Mouse (Mus musculus): ENCODE data around the gene Fam187b.
"Not testable (repeated sequence)": the region's sequence is repeated elsewhere in the genome, so short reads cannot be mapped to it uniquely, and the experiment has no call there.

Gene Fam187b

DNA sequence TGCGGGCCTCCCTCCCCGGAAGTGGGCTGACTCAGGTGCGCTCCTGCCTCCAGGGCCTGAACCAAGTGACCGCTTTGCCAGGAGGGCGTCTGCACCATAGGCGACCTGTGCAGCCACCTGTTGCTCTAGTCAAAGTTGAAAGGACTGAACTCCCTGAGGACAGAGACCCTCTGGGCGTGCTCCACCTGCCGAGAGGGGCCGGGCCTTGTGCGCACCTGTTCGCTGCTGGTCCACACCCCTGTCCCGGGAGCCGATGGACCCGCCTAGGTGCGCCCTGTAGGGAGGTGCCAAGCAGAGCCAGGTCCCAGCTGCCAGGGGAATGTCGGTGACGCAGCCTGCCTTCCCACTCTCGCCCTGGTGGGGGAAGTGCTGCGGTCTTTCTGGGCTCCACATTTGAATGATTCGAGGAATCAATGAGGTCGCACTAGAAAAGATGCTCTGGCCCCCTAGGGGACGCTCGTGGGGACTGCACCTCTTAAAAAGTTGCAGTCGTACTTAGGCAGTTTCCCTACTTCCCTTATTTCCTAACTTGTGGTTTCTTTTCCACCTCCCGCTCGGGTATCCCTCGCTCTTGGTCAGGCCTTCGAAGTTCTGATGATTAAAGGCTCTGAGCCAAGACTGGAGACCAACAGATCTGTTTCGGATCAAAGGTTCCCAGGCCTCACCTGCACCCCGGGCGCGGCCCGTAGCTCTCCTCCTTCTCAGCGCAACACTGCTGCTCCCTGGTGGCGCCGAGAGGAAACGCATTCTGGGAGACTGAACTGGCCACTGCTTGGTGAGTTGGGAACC is at the start of gene Fam187b:
Gene Fam187b, plus strand, starts transcription at position 290 of the 789 bp plus-strand sequence.
- peak; percentile 88 for DNase-seq

GRCm38 (mm10) chr7:30924071-30924470 is 49.5 kb upstream of the Fam187b start:
- no peak for DNase-seq

DNA sequence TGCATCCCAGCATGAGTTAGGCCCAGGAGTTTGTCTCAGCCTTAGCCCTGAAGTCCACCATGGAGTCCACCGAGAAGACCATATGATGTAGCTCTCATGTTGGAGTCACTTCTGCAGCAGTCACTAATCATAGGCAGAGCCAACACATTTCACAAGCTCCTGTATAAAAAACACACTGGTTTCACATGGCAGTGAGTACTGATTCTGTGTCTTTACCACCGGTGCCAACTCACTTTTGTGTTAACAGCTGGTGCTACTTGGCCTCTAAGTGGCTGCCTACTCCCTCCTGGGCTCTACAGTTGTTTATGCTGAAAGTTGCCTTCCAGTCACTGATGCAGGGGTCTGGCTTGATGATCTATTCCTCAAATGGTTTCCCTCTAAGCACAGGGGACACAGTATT is 49.0 kb upstream of the Fam187b start, which contains the start of gene Hamp2:
Gene Hamp2, minus strand, starts transcription at position 101 of the 400 bp plus-strand sequence.
- DNase-seq = not testable (repeated sequence)

DNA sequence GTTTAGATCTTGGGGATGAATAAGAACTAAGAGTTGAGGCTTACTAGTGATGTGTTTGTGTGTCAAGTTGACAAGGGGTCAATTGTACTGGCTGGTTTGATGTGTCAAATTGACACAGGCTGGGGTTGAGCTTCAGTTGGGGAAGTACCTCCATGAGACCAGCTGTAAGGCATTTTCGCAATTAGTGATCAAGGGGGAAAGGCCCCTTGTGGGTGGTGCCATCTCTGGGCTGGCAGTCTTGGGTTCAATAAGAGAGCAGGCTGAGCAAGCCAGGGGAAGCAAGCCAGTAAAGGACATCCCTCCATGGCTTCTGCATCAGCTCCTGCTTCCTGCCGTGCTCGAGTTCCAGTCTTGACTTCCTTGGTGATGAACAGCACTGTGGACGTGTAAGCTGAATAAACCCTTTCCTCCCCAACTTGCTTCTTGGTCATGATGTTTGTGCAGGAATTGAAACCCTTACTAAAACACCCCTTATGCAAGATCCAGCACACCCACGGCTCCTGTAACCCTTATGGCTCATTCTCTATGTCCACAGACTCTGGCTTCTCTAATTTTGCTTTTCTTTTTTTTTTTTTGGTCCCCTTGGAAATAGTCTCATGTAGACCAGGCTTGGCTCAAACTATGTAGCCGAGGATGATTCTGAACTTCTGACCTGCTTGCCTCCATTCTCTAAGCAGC is 38.0 kb upstream of the Fam187b start:
- DNase-seq = not testable (repeated sequence)

DNA sequence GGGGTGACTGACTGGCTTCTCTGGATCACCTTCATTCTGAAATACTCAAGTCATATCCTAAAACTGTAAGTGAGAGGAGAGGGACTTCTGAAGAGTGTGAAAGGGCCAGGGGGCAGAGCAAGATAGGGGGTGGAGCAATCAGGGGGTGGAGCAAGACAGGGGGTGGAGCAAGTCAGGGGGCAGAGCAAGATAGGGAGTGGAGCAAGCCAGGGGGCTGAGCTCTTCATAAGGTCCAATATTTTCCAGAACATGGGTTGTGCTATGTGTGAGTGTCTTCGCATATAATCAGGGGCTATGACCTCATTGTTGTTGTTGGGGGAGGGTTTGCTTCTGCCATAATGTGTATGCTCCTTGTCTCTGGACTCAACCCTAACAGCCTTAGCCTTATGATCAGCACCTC is 33.5 kb upstream of the Fam187b start:
- DNase-seq = not testable (repeated sequence)

GRCm38 (mm10) chr7:30942365-30942764 is 31.2 kb upstream of the Fam187b start:
- not testable (repeated sequence) for DNase-seq

DNA sequence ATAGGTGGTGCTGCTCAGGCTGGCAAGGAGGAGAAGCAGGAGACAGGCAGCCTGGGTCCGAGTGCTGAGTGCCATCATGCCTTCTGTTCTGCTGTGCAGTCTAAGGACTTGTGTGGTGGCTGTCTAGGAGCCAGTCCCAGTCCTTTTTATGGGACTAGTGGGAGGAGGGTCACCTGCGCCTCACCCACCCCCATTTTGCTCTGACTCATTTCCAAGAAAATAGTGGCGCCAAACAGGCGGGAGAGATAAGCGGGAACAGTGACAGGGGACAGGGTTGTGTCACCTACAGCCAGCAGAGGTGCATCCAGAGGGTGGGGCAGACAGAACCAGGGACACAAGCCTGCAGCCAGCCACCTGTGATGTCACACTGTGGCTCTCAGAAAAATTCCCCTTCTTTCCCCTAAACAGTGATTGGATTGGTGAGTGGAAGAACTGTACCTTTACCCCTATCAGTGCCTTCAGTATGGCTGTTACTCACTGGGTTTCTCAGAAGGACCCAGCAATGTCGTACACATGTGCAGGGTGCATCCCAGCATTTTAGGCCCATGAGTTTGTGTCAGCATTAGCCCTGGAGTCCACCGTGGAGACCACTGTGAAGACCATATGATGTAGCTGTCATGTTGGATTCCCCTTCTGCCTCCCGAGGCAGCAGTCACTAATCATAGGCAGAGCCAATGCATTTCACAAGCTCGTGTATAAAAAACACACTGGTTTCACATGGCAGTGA is 29.5 kb upstream of the Fam187b start, which contains the start of gene Hamp:
Gene Hamp, minus strand, starts transcription at position 124 of the 727 bp plus-strand sequence.
- DNase-seq = no peak

DNA sequence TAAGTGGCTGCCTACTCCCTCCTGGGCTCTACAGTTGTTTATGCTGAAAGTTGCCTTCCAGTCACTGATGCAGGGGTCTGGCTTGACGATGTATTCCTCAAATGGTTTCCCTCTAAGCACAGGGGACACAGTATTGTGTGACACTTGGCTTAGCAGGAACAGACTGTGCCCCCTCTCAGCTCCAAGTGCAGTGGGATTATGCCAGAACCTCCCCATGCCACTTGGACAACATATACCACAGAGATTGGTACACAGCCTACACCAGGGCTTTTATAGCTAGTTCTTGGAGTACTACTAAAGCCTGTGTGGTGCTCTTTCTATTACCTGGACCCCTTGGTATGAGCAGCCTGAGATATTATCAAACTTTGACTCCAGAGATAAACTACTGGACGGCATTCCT is 28.9 kb upstream of the Fam187b start:
- DNase-seq = not testable (repeated sequence)

DNA sequence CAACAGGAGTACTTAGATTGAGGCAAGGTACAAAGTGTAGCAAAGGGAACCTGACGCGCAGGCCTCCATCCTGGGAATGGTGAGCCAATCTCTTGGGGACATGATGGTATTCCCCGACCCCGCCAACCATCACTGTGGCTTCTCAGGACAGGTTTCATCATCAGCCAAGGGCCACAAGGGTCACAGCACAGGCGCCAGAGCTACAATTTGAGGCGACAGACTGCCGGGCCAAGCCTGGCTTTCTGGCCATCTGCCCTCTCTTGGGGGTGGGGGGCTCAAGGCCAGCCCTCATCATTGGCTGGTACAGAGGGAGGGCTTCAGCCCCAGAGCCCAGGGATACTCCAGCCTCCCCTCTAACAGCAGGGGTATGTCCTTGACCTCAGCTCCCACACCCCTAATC is 28.1 kb upstream of the Fam187b start:
- DNase-seq = not testable (repeated sequence)

DNA sequence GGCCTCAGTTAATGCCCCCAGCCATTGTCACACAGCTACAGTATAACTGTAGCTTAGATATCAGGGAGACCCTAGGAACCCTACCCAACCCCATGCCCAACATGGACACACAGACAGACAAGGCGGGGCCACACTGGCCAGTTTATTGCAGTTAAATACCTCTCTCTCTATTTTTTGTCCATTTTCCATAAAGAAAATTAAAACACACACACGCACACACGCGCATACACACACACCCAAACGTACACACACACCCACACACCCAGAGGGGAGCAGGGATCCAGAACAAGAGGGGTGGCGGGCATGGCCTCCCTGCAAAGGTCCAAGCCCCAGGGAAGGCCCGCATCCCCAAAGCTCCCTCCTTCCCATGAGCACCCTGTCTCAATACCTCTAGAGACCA is 27.7 kb upstream of the Fam187b start:
- DNase-seq = no peak

GRCm38 (mm10) chr7:30949902-30950301 is 23.7 kb upstream of the Fam187b start:
- not testable (repeated sequence) for DNase-seq

DNA sequence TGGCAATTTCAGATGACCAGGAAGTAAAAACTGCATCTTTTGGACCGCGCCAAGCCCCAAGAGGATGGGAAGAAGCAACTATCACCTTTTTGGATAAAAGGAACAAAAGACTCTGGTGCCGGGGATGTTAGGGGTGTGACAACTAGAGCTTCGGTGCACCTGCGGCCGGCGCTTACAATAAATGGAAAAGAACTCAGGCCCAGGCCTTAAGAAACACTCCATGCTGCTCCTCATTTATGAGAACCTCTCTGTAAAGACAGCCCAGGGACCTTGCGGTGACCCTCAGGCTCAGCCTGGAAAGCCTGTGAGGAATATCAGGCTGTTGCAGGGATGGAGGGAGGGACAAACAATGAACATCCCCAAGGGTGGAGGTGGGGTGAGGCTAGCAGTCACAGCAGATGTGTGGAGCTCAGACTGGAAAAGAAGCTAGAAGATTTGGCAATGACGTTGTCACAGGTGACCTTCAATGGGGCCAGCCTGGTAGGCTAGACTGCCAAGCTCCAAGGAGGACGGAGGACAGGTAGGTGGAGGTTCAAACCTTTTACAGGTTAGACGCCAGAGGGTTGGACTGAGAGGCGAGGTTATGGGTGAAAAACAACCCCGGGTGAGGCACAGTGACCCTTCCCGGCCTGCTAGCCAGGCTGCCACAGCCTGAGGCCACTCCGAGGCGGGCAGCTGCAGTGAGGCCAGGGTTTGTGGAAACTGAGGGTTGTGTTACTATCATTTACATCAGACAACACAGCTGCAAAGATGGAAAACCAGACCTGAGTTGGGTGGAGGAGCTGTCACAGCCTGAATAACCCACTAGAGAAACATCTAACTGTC is 20.9 kb upstream of the Fam187b start:
- DNase-seq = no peak

GRCm38 (mm10) chr7:30953459-30953858 is 20.1 kb upstream of the Fam187b start:
- DNase-seq = no peak

DNA sequence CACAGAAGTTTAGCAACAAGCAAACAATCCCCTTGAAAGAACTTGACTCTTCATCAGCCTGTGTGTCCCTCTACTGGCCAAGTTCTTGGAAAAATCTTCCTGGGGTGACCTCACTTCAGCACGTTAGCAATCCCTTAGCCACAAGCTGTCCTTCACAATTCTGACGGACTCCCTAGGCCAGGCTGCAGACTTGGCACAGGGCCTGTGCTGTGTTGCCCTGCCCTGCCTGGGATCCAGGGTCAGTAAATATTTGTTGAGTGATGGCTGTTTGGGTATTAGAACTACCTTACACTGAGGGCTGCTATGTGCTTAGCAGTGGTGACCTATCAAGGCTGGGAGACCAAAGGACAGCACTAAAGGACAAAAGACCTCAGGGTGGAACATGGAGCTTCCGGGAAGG is 19.6 kb upstream of the Fam187b start:
- DNase-seq = no peak

GRCm38 (mm10) chr7:30954971-30955520 is 18.5 kb upstream of the Fam187b start:
- DNase-seq = no peak

DNA sequence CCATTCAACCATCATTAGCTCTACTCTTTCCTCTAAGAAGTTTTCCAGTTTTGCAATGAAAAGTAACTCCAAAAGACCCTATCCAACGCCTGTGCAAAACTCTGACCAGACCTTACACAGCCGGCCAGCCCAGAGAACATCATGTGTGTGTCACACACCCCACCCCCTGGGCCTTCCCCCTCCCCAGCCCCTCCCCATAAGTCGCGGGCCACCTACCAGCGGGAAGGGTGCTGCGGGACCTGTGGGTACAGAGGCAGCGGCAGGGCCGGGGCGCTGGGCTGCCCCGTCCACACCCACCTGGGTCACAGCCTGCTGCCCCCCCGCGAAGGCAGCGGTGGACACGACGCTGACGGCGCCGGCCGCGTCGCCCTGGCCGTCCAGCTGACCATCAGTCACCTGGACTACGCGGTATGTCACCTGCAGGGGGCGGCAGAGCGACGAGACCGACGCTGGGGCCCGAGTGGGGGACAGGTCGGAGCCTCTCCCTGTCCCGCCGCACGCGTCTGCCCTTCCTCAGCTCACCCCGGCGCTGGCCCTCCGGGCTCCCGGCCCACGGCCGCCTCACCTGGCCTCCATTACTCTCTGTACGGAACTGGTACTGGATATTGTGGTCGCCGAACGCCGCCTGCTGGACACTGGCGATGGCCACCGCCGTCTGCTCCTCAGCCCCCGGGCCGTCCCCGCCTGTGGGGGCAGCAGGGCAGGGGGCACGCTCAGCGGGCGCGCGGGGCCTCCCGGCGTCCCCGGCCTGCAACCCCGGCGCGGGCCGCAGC is 17.8 kb upstream of the Fam187b start:
- DNase-seq = peak; percentile 92

- peak; percentile 73 for DNase-seq
Observed at GRCm38 (mm10) chr7:30956357-30956751, 17.2 kb upstream of the Fam187b start.

DNA sequence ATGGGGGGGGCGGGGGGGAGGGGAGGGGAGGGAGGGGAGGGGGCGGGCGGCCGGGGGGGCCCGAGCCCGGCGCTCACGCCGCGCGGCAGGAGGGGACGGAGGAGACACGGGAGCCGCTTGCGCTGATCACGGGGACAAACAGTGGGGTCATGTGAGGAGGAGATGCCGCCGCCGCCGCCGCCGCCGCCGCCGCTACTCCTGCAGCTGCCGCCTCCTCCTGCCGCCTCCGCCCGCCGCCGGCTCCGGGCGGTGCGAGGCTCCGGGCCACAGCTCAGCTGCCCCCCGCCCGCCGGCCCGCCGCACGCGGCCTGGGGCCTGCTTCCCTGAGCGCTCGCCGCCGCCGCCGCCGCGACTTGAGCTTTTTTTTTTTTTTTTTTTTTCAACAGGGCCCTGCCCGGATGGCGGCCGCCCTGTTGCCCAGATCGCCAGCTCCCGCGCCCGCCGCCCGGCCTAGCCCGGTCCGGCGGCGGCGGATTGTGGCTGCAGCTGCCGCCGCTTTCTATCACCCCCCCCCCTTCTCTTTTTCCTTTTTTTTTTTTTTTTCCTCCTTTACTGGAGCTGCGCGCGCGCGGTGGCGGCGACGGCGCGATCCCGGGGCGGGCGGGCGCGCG is 16.7 kb upstream of the Fam187b start, which contains the start of gene Usf2:
Gene Usf2, minus strand, starts transcription at position 48 of the 611 bp plus-strand sequence.
- peak; percentile 87 for DNase-seq

DNA sequence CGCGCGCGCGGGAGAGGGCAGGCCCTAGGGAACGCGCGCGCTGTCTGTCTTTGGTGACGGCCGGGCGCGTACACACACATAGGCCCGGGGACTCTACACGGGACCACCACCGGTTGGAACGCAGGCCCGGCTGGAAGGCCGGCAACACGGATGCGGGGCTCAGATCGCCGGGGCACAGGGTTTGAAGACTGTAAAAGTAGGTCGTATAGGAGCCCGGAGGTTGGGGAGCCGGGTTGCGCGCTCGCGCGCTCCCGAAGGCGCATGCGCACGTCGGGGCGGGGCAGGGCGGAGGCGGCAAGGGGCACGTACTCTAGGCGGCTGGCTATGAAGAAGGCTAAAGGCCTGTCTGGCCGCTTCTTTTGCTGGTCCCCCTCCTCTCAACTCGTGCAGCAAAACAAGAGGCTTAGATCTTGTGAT is 16.2 kb upstream of the Fam187b start:
- peak; percentile 93 for DNase-seq

DNA sequence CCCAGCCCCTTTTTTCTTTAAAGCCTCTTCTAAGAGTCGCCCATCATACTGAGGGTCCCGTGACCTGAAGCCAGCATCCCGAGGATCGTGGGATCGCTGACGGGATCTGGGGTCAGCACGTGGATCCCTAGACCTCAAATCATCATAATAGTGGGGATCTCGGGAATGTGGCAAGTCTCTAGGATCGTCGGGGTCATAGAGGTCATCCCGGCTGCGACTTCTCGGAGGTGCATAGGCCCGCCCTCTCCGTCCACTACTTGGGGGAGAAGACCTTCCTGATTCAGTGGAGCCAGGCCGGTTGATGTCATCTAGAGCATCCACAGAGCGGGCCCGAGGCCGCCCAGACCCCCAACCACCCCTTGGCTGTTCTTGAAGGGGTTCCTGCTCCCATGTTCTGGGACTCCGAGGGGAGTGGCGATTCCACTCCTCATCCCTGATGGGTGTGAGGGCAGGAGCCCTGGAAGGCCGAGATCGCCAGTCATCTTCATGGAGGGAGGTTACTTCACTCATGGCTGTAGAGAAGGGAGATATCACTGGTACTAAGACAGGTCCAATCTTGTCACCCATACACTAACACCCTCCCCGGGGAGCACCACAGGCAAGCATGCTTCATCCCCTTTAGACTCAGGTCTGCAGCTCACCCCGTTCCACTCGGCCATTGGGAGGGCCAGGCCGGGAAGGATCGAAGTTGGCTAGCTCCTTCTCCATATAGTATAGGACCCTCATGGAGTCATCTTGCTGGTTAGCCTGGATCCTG is 15.3 kb upstream of the Fam187b start:
- DNase-seq = peak; percentile 9

Measured in embryo, embryonic 11 days (tissue).